Mouse (Mus musculus) bone marrow macrophage, adult 2 months (primary cell): ENCODE results near the gene Gm45837.

Experiments
- CTCF ChIP-seq: IDR thresholded peaks from 2 replicates; pipeline ENCODE4 v1.5.1; 2012; ENCODE audit warnings: low read depth, mild to moderate bottlenecking, low read length, moderate library complexity
- POLR2A ChIP-seq: IDR thresholded peaks from 2 replicates; pipeline ENCODE4 v1.6.1; 2012; ENCODE audit warnings: mild to moderate bottlenecking, low read depth, low read length, borderline replicate concordance

DNA sequence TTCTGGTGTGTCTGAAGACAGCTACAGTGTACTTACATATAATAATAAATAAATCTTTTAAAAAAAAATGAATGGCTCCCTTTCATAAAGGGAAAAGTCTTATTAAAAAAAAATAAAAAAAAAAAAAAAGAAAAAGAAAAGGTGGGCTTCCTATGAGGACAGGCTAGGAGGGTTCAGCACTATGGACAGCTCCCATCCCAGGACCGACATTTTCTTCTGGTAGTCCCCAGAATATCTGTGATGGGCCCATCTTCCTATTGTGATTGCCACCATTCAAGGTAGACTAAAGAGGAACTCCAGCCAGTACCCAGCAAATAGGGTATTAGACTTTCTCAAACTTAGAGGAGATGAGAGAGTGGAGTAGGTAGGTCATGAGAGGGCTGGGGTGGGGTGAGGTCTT, 27.2 kb downstream of the Gm45837 start:
- no peak for TF ChIP-seq CTCF
- TF ChIP-seq POLR2A = no peak
